Mouse (Mus musculus) liver, embryonic 16.5 days (tissue): ENCODE results near the gene Slc22a16. TPM values are rescaled to one million over a fixed set of nuclear protein-coding genes. Genes with fewer than 3 reads are reported as not detected.

Experiments
- ATAC-seq: fragments of 200-750 bp; cut with Nextera tagmentation; 2 replicates; pipeline ENCODE4 v1.8.0; 2017; ENCODE audit warnings: low read depth, mild to moderate bottlenecking, moderate number of reproducible peaks, moderate library complexity
- H3K27ac ChIP-seq: fragments of 300-500 bp; sonication (generic); 2 replicates; pipeline ENCODE4 v1.5.1; 2014; ENCODE audit warnings: mild to moderate bottlenecking, low read length
- H3K27me3 ChIP-seq: fragments of 300-500 bp; sonication (generic); 2 replicates; pipeline ENCODE4 v1.6.1; 2014; ENCODE audit warnings: low read depth, low read length, mixed read lengths; ENCODE audit not compliant: control insufficient read depth, insufficient read depth
- H3K36me3 ChIP-seq: fragments of 300-500 bp; sonication (generic); 2 replicates; pipeline ENCODE4 v1.6.1; 2014; ENCODE audit warnings: mild to moderate bottlenecking; ENCODE audit not compliant: control insufficient read depth, insufficient read depth
- H3K4me1 ChIP-seq: fragments of 300-500 bp; sonication (generic); 2 replicates; pipeline ENCODE4 v1.6.1; 2014; ENCODE audit warnings: low read depth, low read length, mixed read lengths; ENCODE audit not compliant: control insufficient read depth
- H3K4me2 ChIP-seq: fragments of 300-500 bp; sonication (generic); 2 replicates; pipeline ENCODE4 v1.6.1; 2014; ENCODE audit warnings: low read depth, low read length, mixed read lengths
- H3K4me3 ChIP-seq: fragments of 300-500 bp; sonication (generic); 2 replicates; pipeline ENCODE4 v1.5.1; 2014; ENCODE audit warnings: low read depth, mild to moderate bottlenecking, low read length
- H3K9ac ChIP-seq: fragments of 300-500 bp; sonication (generic); 2 replicates; pipeline ENCODE4 v1.6.1; 2014; ENCODE audit warnings: low read depth, low read length
- H3K9me3 ChIP-seq: fragments of 300-500 bp; sonication (generic); replicated peaks from 2 replicates; pipeline ENCODE4 v1.6.1; 2016; ENCODE audit warnings: low read length; ENCODE audit not compliant: control insufficient read depth
- WGBS: fragments of 180-500 bp; shearing (Covaris S2); extraction: QIAGEN DNeasy Blood & Tissue Kit; methylation state at CpG from one replicate; pipeline ENCODE4 v1.1.7; 2014; ENCODE audit not compliant: insufficient replicate concordance; 5-methylcytosine and 5-hydroxymethylcytosine counted together
- polyA plus RNA-seq: library from polyadenylated mRNA; unstranded; fragments of >200 nt; fragmentation: Nextera tagmentation; extraction: Ambion mirVana; gene quantifications from 2 replicates; pipeline ENCODE4 v1.2.1, GENCODE M21; 2015

Slc22a16 gene
- polyA plus RNA-seq, 1 experiment from 2014 or later, result not detected

DNA sequence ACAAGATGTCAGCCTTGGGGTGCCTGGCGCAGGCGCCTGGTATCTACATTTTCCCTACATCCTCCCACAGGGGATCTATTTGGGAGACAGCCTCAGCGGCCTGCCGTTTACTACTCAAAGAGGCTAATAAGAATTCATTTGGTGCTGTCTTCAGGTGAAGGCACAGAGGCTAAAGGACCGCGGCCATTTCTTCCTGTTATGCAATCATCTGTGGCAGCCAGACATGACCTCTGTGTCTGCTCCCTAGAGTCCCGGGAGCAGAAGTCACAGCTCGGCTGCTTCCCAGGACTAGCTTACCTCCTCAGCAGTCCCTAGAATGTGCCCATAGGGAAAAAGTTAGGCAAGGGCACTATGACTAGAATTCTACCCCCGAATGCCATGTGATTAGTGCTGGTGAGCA lies 60.8 kb downstream of the Slc22a16 start:
- no peak for ATAC-seq
- Histone ChIP-seq H3K4me2 (no peak overlapping the region), H3K4me3 (no peak overlapping the region), H3K36me3 (no peaks in the 10 kb centered on the region), H3K9me3 (no peaks in the 10 kb centered on the region), H3K27ac (no peak overlapping the region), H3K27me3 (no peaks in the 10 kb centered on the region), H3K9ac (no peak overlapping the region), H3K4me1 (no peaks in the 10 kb centered on the region)
- WGBS, result 51% methylated on average over 9 of the region's 9 CpGs

DNA sequence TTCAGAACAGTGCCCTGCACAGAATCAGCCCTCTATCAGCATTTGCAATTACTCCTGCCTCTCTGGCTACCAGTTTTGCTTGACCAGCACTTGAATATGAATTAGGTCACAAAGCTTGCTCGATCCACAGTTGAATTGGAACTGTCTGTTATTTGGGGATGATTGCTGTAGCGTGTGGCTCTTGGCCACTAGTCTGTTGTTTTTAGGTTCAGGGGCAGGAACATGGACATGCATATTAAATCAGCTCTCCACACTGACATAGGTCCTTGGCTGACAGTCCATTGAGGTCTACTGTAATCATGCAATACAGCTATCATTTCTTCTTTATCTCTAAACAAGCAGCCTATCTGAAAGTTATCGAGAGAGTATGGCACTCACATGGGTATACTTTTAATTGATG lies 62.0 kb downstream of the Slc22a16 start:
- H3K9ac ChIP-seq, result no peak overlapping the region
- no peak overlapping the region for H3K4me2 ChIP-seq
- no peaks in the 10 kb centered on the region for H3K36me3 ChIP-seq
- ATAC-seq, result no peak
- H3K27ac ChIP-seq, result no peak overlapping the region
- no peak overlapping the region for H3K4me3 ChIP-seq
- WGBS, result 70% methylated on average over 3 of the region's 3 CpGs
- no peaks in the 10 kb centered on the region for H3K27me3 ChIP-seq
- no peaks in the 10 kb centered on the region for H3K4me1 ChIP-seq
- no peaks in the 10 kb centered on the region for H3K9me3 ChIP-seq

DNA sequence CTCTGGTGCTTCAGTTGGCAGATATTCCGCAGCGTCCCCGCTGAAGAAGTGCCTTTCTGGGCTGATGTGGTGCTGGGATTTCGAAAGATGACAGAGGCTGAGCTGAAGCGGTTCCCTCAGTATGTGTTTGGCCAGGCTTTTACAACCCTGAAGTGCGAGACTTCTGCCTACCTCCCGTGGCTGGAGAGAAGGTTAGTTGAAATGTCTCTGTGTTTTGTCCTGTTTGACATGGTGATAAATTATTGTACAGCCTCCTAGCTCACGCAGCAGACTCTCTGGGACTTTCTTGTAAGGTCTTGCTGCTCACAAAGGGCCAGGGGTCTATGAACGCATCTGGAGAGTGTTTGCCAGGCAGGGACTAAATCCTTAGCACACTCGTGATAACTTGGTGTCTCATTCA lies 67.2 kb downstream of the Slc22a16 start:
- no peak overlapping the region for H3K9ac ChIP-seq
- H3K27me3 ChIP-seq, result no peaks in the 10 kb centered on the region
- H3K4me2 ChIP-seq, result no peak overlapping the region
- ATAC-seq, result no peak
- WGBS, result 43% methylated on average over 10 of the region's 10 CpGs
- no peaks in the 10 kb centered on the region for H3K4me1 ChIP-seq
- H3K27ac ChIP-seq, result no peak overlapping the region
- no peaks in the 10 kb centered on the region for H3K9me3 ChIP-seq
- no peak overlapping the region for H3K4me3 ChIP-seq
- H3K36me3 ChIP-seq, result no peaks in the 10 kb centered on the region

DNA sequence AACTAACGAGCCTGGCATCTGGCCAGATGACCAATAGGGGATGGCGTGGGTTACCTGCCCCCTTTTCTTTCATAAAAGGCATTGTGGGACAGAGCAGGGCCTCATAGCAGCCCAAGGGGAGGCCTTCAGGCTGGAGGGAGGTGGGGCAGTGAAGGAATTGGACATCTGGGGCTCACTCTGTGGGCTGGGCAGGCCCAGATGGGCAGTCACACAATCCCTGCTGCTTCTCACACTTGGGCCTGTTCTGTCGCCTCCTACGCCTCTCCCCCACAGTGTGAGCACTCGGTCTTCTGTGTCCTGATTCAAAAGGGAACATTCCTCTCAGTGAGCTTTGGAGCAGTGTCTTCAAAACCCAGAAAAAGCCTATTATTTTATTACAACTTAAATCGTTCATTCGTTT lies 68.1 kb downstream of the Slc22a16 start:
- H3K36me3 ChIP-seq, result no peaks in the 10 kb centered on the region
- no peak overlapping the region for H3K4me3 ChIP-seq
- WGBS, result 62% methylated on average over 7 of the region's 7 CpGs
- H3K4me2 ChIP-seq, result no peak overlapping the region
- no peak for ATAC-seq
- no peak overlapping the region for H3K27ac ChIP-seq
- H3K9me3 ChIP-seq, result no peaks in the 10 kb centered on the region
- H3K27me3 ChIP-seq, result no peaks in the 10 kb centered on the region
- H3K9ac ChIP-seq, result no peak overlapping the region
- no peaks in the 10 kb centered on the region for H3K4me1 ChIP-seq

DNA sequence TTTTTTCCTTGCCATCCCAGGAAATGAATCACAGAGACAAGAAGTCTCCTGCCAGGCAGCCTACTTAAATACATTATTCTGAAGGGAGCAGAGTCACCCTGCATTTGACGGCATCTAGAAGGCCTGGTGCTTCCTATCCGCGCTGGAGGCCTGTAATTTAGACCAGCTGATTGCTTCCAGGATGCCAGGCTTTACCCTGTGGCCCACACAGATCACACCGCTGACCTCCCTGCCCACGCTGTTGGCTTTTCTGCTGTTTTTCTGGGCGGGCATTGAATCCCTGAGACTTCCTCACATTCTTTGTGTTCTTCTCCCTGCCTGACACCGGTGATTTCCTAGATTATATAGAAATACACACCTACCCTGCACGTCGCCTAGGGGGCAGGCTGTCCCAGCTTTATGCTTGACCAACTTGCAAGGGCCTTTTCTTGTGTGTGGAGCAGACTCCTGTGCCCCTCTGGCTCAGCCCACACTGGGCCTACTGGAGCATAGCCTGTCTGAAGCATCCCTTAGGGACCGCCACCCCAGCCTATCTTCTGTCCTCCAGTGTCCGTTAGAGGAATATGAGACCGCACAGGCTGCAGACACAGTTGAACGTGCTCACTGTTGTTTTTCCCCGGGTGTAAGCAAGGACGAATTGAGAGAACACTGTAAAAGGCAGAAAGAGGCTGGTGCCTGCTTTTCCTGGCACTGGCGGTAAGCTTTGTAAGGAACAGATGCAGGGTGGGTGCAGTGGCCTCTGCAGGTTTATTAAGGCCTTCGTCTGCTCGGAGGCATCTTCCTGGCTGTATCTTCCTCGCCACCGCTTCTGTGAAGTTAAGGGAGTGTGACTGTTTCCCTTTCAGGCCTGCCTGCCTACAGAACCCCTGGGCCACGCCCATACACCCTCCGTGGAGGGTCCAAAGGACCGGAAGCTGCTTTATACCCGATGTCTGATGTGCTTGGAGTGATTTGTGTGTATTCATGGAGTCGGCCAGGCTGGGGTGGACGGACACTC lies 69.0 kb downstream of the Slc22a16 start:
- 64% methylated on average over 26 of the region's 26 CpGs for WGBS
- no peak overlapping the region for H3K4me3 ChIP-seq
- H3K9me3 ChIP-seq, result no peaks in the 10 kb centered on the region
- H3K4me2 ChIP-seq, result no peak overlapping the region
- no peaks in the 10 kb centered on the region for H3K4me1 ChIP-seq
- H3K36me3 ChIP-seq, result no peaks in the 10 kb centered on the region
- H3K9ac ChIP-seq, result no peak overlapping the region
- no peak overlapping the region for H3K27ac ChIP-seq
- H3K27me3 ChIP-seq, result no peaks in the 10 kb centered on the region
- no peak for ATAC-seq

DNA sequence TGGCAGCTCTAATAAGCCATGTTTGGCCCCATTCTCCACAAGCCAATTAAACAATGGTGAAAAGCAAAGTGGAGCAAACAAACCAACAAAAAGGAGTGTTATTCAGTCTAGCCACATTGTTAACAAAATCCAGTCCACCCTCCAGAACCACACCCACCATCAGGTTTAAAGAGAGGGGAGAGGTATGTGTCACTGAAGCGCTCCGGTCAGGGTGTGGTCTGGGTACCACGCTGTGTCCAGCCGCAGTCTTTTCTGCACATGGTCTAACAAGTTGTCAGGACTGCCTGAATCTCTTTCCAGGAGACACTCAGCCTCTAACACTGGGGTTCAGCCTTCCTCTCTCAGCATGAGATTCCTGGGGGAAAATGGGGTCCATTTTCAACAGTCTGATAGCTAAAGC lies 70.3 kb downstream of the Slc22a16 start:
- 71% methylated on average over 4 of the region's 4 CpGs for WGBS
- H3K27ac ChIP-seq, result no peak overlapping the region
- no peak overlapping the region for H3K4me3 ChIP-seq
- H3K9ac ChIP-seq, result no peak overlapping the region
- no peaks in the 10 kb centered on the region for H3K27me3 ChIP-seq
- H3K9me3 ChIP-seq, result no peaks in the 10 kb centered on the region
- H3K4me1 ChIP-seq, result no peaks in the 10 kb centered on the region
- H3K36me3 ChIP-seq, result no peaks in the 10 kb centered on the region
- no peak overlapping the region for H3K4me2 ChIP-seq
- no peak for ATAC-seq

DNA sequence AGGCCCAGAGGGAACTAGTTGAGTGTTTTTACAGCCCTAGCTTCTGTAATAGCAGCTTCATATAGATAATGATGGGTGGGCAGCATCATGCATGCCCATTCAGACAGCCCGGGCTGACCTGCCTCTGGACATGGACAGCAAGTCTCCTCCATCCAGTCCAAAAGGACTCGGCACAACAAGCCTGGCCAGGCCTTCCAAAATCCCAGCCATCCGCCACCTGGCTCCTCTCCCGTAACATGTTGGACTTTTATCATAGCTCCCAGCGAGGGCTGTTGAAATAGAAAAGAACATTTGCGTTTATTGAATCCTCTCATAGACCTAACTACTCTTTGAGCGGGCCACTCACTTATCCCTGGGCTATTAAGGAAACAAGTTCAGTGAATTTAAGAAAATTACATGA lies 71.8 kb downstream of the Slc22a16 start:
- Histone ChIP-seq H3K36me3 (no peaks in the 10 kb centered on the region), H3K27me3 (no peaks in the 10 kb centered on the region), H3K9ac (no peak overlapping the region), H3K27ac (no peak overlapping the region), H3K9me3 (no peaks in the 10 kb centered on the region), H3K4me1 (no peaks in the 10 kb centered on the region), H3K4me2 (no peak overlapping the region), H3K4me3 (no peak overlapping the region)
- 70% methylated on average over 7 of the region's 7 CpGs for WGBS
- no peak for ATAC-seq

DNA sequence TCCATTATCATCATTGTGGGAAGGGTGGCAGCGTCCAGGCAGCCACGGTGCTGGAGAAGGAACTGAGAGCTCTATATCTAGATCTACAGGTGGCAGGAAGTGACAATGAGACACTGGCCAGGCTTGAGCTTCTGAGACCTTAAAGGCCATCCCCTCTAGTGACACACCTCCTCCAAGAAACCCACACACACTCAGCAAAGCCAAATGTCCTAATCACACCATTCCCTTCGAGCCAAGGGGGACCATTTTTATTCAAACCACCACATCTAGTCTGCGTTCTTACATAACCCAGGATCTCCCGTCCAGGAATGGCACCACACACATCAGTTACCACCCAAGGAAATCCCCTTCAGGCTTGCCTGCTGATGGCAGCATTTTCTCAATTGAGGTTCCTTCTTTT lies 73.0 kb downstream of the Slc22a16 start:
- 45% methylated on average over 5 of the region's 5 CpGs for WGBS
- no peaks in the 10 kb centered on the region for H3K4me1 ChIP-seq
- H3K9me3 ChIP-seq, result no peaks in the 10 kb centered on the region

DNA sequence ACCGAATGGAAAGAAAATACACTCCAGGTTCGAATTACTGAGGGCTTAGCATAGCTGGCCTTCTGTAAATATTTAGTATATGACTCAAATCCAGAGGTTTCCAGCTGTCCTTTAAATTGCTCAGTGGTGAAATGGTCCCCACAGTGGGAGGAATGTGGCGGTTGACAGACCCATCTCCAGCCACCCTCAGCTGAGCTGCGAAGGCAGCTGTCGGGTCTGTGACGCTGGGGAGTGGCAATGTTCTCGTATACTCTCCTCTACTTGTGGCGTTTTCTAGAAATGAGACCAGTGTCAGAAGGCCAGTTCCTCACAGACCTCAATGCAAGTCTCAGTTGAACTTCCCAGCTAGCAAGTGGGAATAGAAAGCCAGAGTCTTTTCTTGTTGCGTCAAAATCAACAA lies 74.3 kb downstream of the Slc22a16 start:
- no peak overlapping the region for H3K4me3 ChIP-seq
- H3K27ac ChIP-seq, result no peak overlapping the region
- no peak overlapping the region for H3K9ac ChIP-seq
- no peak for ATAC-seq
- H3K27me3 ChIP-seq, result no peaks in the 10 kb centered on the region
- no peaks in the 10 kb centered on the region for H3K4me1 ChIP-seq
- no peaks in the 10 kb centered on the region for H3K9me3 ChIP-seq
- WGBS, result 58% methylated on average over 9 of the region's 9 CpGs
- H3K36me3 ChIP-seq, result no peaks in the 10 kb centered on the region
- no peak overlapping the region for H3K4me2 ChIP-seq

More for the DNA sequence above, 73.0 kb downstream of the Slc22a16 start:
- no peak for ATAC-seq
- no peaks in the 10 kb centered on the region for H3K27me3 ChIP-seq
- no peak overlapping the region for H3K4me3 ChIP-seq
- no peak overlapping the region for H3K4me2 ChIP-seq
- H3K36me3 ChIP-seq, result no peaks in the 10 kb centered on the region
- no peak overlapping the region for H3K27ac ChIP-seq
- H3K9ac ChIP-seq, result no peak overlapping the region
